Mouse (Mus musculus) heart, adult 11 months (tissue): ENCODE measurements around the gene Npat.

Experiments used
- DNase-seq: peaks from one replicate; pipeline ENCODE4 v3.0.0; 2022

Npat gene

DNA sequence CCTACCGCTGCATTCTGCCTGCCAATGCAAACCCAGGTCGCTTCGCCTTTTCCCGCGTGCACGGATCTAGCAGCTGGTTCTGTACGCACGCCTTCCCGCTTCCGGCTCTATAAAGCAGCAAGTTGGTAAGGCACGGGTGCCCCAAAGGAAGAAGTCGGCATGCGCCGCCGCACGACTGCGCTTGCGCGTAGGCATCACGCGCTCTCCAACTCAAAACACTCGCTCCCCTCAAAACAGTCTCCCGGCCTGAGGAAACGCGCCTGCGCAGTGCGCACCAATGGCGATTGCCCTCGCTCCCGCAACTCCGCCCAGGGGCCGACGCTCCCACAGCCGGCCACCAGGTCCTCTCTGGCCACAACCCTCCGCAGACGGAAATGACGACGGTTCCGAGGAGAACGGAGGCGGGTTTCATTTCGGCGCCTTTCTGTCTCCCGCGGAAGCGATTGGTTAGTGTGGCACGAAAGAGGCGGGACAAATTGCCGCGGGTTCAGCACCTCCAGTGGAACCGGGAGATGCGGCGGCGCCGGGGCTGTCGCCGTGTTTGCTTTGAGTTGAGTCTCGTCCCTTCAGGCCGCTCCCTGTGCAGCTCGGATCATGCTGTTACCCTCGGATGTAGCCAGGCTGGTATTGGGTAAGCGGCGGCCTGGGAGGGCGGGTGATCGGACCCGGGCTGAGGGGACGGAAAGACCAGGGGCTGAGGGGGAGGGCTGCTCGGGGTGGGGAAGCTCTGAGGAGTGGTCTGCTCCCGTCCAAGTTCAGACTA lies at the start of gene Npat, which contains the start of gene Atm:
Gene Npat (plus strand): TSS at position 490 of the 763 bp plus-strand sequence.
Gene Atm (minus strand): TSS at position 183 of the 763 bp plus-strand sequence.
- DNase-seq, result peak; percentile 100

DNA sequence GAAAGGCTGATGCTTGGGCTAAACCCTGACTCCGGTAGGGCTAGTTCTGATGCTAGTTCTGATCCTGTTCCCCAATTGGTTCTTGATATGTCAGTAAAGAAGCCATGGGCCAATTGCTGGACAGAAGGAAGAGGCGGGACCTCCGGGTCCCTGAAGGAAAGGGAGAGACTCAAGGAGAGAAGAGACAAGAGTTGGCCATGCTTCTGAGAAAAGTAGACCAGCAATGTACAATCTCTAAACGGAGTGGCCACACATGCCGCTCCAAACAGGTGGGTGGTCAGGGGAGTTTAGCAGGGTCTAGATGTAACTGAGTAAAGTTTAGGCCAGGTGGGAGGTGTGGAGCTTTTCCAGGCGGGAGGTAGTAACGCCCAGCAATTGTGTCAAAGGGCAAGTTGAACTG lies 28.8 kb upstream of the Npat start:
- DNase-seq, result peak; percentile 87

DNA sequence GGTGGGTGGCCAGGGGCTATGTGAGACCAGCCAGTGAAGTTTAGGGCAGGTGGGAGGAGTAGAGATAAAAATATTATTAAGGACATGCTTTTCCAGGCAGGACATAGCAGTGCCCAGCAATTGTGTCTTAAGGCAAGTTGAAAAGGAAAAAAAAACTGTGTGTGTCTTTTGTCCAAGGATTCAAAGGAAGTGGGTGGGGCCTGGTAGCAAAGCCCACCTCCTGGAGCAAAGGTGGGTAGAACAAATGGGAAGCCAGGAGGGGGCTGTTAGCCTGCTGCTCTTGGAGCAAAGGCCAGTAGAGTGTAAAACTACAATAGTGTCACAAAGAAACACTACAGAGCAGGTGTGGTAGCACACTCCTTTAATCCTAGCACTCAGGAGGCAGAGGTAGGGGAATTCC lies 22.8 kb upstream of the Npat start:
- no peak for DNase-seq

DNA sequence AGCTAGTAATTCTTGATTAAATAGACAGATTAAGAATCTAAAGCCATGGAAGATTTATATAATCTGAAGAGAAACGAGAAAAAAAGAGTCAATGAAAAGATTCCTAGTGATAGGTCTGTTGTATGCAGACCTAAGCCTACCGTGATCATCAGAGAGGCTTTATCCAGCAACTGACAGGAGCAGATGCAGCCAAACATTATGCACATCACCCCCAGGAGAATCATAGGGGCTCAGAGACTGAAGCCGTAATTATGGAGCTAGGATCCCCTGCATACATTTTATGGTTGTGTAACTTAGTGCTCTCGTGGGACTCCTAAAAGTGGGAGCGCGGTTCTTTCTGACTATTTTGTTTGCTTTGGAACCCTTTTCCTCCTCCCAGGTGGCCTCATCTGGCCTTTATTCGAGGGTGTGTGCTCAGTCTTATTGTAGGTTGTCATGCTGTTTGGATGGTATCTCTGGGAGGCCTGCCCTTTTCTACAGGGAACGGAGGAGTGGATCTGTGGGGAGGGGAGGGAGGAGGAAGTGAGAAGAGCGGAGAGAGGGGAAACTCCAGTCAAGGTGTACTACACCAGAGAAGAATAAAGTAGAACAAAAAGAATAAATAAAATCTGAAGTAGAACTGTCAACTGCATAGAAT lies 19.4 kb upstream of the Npat start:
- no peak for DNase-seq

DNA sequence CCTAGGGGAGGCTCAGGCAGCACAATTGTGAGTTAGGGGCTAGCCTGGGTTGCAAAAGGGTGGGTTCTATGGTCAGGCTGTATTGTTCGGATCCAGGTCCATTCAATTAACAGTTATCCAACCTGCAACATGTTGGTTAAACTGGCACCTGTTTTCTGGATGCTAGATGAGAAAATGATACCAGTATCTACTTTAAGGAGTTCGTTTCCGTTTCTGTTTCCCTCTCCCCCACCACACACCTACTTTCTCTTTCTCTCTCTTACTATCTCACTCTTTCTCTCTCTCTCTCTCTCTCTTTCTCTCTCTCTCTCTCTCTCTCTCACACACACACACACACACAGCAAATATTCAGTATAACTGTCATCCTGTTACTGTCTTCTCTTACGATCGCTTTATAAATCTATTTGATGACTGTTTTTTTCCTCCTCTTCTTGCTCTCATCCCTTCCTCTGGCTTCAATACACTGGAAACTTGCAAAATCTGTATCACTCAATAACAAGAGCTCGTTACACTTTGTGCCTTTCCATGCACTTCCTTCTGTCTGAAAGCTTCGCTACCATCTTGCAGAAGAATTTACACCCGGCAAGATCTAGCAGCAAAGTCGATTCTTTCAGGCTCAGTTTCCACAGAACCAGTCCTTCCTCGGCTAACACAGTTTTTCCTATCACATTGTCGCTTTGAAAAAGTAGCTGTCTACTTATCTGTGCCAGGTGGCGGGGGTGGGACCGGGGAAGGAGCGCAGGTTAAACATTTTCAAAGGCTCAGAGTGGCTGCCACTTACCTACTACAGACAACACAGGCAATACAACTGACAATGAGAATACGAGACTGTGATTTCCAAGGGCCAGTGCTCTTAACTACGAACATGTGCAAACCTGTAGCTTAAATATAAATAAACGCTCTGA lies 1.2 kb upstream of the Npat start:
- DNase-seq, result no peak

DNA sequence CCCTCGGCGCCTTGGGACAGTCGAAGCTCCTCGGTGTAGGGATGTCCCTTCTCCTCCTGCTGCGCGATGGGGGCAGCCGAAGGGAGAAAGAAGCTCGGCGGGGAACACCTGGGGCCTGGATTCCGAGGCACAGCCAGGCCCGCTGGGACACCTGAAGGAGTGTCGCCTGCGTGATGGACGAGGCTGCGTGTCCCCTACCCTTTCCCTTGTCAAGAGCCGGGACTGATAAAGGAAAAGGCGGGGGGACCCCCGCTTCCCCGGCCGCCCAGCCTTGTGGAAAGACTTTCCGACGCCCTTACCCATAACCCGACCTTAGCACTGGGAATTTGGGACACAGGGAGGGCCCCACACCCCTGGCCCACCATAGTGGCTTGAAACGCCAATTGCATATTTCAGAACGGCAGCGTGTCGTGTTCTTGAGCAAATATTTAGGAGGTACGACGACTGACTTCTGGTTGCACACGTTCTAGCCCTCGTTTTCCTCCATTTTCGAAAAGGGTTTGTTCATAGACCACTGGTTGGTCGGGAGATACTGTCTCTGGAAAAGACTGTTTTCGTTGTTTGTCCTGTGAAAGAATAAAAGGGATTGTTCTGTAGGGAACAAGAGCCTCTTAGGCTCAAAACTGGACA lies 604 bp downstream of the Npat start:
- no peak for DNase-seq

DNA sequence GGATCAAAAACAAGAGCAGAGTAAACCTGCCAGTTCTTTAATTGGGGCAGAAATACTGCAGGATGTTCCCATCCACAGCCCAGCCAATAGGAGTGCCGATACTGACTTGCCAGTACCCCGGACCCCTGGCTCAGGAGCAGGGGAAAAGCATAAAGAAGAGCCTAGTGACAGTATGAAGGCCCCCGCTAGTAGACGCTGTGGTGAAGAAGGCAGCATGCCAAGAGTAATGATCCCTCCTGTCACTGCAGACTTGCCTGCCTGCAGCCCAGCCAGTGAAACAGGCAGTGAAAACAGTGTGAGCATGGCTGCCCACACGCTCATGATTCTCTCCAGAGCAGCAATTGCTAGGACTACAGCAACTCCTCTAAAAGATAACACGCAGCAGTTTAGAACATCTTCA lies 33.8 kb downstream of the Npat start:
- no peak for DNase-seq

DNA sequence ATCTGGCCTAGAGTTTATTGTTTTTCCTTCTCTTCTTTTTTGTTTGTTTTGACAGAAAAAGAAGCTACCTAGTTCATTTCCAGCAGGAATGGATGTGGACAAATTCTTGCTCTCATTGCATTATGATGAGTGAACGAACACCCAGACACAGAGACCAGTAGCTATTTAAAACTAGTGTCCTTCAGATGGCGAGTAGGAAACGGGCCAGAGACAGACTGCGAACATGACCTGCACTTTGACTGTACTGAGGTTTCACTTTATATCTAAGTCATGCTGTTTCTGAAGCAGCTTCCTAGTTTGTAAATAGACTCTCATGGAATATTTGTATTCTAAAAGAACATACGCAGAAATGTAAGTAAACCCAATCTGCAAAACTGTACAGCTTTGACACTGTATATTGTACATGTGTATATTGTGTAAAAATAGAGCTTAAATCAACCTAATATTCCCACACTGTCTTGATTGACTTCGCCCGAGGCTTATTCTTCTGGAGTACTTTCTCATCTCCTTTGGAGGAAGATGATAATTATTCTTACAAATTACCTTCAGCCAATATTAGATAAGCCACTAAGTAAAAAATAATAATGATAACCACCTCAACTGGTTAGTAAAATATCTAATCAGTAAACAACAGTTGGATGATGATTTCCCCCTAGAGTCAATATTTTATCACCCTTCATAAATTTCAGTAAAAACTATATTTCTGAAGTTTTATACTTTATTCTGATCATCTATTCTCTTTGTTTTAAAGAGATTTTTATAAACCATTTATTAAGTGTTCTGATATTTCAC lies 35.9 kb downstream of the Npat start:
- DNase-seq, result no peak

DNA sequence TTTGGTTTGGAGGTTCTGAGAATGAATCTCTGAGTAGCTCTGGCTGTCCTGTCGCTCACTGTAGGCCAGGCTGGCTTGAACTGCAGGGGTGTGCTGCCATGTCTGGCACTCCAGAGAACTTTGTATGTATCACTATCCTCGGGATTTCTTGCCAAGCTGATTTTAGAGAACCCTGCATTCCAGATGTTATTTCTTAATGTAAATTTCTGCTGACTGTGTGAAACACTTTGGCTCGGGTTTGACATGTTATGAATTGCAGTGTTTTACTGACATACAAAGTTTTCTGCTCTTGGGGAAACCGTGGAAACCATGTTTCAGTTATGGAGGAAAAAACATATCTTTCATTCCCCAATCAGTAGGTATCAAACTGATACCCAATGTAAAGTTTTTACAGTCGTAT lies 38.9 kb downstream of the Npat start:
- DNase-seq, result no peak

DNA sequence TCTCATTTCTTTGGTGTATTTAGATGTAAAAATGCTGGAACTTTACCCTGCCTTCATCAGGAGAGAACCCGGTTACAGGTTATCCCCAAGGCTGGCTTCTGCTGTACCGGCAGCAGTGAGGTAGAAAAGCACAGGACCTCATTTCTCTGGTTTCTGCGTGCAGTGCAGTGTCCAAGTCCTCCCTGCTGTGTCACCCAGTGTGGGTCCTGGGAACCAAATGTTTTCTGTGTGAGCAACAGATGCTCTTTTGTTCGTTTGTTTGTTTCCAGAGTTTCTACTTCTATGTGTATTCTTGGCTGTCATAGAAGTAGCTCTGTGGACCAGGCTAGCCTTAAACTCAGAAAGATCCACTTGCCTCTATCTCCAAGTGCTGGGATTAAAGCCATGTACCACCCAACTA lies 45.0 kb downstream of the Npat start:
- DNase-seq, result peak; percentile 34

DNA sequence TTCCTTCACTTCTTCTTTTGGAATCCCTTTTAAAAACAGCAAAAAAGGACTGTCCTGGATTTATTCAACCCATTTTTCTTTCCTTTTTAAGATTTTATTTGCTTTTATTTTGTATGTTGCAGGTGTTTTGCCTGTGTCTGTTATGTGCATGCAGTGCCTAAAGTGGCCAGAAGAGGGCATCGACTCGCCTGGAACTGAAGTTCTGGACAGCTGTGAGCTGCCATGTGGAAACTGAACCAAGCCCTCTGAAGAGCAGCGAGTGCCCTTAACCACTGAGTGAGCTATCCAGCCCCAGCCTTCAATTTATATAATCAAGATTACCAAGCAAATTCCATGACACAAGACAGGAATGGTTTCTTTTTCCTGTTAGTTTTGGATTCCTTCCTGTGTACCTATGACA lies 57.9 kb downstream of the Npat start:
- peak; percentile 90 for DNase-seq

DNA sequence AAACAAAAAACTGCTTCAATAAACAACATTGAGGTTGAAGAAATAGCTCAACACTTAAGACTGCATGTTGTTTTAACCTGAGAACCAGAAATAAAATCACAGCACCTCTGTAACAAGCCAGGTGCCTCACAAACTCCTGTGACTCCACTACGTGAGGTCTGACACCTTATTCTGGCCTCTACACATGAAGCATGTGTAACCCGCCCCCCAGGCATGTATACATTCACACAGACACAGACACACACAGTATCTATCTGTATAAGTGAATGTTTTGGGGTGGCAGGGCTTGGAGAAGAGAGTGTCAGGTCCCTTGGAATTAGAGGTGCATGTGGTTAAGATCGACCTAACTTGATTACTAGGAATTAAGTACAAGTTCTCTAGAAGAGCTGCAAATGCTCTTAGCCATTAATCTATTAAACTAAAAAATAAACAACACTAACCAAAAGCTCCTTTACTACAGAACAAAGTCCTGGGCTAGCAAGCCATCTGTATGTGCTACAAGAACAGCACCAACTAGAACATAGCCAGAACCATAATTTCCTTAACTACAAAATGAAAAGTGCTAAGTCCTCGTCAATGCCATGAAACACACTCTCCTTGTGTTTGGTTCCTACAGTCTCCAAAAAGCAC lies 60.2 kb downstream of the Npat start:
- DNase-seq, result peak; percentile 51

DNA sequence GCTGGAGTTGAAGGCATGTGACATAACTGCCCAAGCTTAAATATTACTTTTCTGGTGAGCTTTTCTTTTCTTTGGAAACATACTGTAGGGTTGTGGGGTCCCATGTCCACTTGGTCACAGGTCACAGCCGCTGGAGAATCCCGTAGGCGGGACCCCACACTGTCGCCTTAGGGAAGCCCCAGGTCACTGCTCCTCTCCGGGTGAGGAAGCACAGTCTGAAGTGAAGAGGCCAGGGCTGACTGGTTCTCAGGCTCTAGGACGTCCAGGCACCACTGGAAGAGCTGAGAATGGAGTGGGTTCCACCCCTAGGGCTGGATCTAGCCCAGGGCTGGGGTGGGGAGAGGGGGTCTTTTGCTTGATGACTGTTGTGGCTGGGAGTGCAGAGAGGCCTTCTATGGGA lies 61.8 kb downstream of the Npat start:
- peak; percentile 81 for DNase-seq

DNA sequence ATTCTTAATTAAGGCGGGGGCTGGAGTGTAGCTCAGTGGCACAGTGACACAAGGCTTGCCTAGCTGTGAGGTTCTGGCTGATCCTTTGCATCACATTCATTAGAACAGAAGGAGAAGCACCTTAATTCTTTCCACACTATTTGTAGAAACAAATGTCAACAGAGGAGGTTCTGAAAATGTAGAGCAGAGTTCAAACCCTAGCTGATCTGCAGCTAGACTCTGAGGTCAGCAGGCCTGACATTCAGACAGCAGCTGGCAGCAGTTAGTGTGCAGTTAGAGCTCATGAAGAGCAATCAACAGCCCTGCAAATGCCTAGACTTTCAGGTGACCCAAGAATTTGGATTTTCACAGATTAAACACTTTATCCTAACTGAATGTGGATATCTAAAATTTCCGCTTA lies 64.7 kb downstream of the Npat start:
- peak; percentile 95 for DNase-seq

DNA sequence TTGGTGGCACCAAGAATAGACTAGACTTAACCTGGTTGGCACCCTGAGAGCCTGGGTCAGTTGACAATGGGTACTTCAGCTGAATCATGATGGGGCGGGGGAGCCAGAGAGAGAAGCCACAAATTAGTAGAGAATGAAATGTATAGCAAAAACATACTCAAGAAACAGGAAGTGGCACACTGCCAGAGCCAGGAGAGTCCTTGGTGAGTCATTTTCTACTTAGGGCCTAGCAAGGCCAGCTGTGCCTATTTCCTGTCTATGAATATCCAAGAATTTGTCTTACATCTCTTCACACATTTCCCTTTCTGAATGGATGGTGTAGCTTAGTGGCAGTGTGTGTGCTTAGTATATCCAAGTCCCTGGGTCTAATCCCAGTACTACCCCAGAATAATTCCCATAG lies 66.5 kb downstream of the Npat start:
- DNase-seq, result no peak

DNA sequence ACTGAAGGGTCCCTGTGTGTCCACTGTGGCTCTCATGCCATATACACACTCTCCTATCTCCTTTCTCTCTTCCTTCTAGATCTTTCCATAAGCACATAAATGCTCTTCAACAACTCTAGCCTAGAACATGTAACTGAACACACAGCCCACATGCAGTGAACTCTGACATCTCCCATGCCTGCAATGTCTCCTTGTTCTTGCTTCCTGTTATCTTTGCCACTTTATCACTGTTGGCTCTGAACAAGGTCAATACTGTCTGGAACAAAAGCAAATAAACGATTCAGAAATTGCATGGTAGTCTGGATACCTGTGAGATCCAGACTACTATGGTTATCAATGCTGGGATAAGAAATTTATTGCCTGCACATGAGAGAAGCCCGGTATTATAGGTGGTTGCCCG lies 67.0 kb downstream of the Npat start:
- DNase-seq, result no peak

DNA sequence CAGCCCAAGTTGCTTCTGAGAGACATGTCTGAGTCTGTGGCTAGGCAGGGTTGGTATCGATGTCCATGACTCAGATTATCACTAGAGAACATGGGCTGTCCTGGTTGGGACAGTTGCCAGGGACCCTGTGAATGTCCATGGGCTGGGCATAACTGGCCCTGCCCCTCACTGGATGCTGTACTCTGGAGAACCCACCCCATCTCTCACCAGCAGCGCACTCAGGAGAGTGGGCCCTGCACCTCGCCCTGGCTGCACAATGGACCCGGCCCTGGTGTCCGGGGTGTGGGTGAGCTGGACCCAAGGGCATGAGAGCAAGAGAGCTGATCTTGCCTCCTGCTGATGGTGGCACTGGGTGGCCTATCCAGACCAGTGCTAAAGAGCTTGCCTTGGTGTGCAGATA lies 68.1 kb downstream of the Npat start:
- peak; percentile 90 for DNase-seq

DNA sequence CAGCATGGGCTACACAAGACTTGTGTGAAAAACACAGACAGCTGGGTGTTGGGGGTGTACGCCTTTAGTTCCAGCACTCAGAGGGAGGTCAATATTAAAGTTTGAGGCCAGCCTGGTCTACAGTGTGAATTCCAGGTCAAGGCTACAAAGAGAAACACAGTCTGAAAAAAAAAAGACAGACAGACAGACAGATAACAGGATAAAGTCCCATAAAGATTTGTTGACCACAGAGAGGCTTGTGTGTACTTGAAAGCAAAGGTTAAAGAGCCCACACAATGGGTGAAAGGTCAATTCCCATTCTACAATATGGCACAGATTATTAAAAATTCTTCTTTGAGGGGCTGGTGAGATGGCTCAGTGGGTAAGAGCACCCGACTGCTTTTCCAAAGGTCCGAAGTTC lies 70.3 kb downstream of the Npat start:
- DNase-seq, result peak; percentile 74

DNA sequence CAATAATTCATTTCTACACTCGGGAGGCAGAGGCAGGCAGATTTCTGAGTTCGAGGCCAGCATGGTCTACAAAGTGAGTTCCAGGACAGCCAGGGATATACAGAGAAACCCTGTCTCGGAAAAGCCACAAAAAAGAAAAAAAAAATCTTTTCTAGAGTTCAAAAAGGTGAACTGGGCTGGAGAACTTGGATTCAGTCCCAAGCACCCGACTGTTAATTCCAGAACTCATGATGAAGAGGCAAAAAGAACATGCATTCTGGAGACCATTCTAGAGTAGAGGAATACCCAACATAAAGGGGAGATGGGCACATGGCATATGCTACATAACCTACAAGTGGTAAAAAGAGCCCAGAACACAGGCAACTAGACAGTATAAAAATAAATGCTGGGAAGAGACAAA lies 71.0 kb downstream of the Npat start:
- DNase-seq, result no peak

DNA sequence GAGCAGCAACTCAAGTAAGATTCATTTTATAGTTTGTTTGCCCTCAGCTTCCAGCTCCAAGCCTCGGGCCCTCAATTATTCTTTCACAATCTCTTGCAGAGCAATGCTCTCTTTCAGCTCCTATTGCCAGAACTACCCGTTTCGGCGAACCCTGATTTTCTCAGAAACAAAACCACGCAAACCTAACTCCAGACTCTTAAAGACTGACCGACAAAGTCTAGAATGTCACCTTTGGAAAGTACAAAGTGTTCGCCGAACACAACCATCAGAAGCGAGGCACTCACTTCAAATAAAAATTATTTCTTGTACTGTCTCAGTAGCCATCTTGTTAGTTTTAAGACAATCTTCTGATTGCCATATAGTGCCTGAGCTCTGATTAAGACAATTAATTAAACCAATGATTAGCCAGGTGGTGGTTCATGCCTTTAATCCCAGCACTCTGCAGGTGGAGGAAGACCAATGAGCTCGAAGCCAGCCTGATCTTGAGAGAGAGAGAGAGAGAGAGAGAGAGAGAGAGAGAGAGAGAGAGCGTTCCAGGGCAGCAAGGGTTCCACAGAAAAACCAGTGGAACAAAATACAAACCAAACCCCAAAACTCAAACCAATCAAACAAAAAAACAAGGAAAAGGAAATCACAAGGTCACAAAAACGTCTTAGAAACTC lies 72.6 kb downstream of the Npat start:
- no peak for DNase-seq
